Mouse (Mus musculus) lung, embryonic 14.5 days (tissue): ENCODE results near the gene Sh3bp5. TPM values are rescaled to one million over a fixed set of nuclear protein-coding genes. Genes with fewer than 3 reads are reported as not detected.

ENCODE experiments used
- ATAC-seq: fragments of 200-750 bp; cut with Nextera tagmentation; 2 replicates; pipeline ENCODE4 v1.8.0; 2017; ENCODE audit warnings: mild to moderate bottlenecking, moderate TSS enrichment, moderate library complexity; ENCODE audit not compliant: insufficient read depth
- DNase-seq: peaks from one replicate; pipeline ENCODE4 v3.0.0-alpha.2; 2015
- H3K27ac ChIP-seq: fragments of 300-500 bp; sonication (generic); 2 replicates; pipeline ENCODE4 v1.5.1; 2014; ENCODE audit warnings: low read depth, mild to moderate bottlenecking, moderate library complexity
- H3K27me3 ChIP-seq: fragments of 300-500 bp; sonication (generic); 2 replicates; pipeline ENCODE4 v1.6.1; 2014; ENCODE audit warnings: low read length, control low read depth; ENCODE audit not compliant: insufficient read depth
- H3K36me3 ChIP-seq: fragments of 300-500 bp; sonication (generic); 2 replicates; pipeline ENCODE4 v1.6.1; 2014; ENCODE audit warnings: control low read depth; ENCODE audit not compliant: insufficient read depth
- H3K4me1 ChIP-seq: fragments of 300-500 bp; sonication (generic); 2 replicates; pipeline ENCODE4 v1.6.1; 2014; ENCODE audit warnings: antibody characterized with exemption, control low read depth; ENCODE audit not compliant: insufficient read depth
- H3K4me2 ChIP-seq: fragments of 300-500 bp; sonication (generic); 2 replicates; pipeline ENCODE4 v1.6.1; 2014; ENCODE audit warnings: mild to moderate bottlenecking
- H3K4me3 ChIP-seq: fragments of 300-500 bp; sonication (generic); 2 replicates; pipeline ENCODE4 v1.5.1; 2014; ENCODE audit warnings: low read depth, low read length
- H3K9ac ChIP-seq: fragments of 300-500 bp; sonication (generic); 2 replicates; pipeline ENCODE4 v1.6.1; 2014
- H3K9me3 ChIP-seq: fragments of 300-500 bp; sonication (generic); 2 replicates; pipeline ENCODE4 v1.6.1; 2016; ENCODE audit warnings: low read depth, low read length, control low read depth
- CTCF ChIP-seq: IDR thresholded peaks from 2 replicates; pipeline ENCODE4 v1.5.1; 2016; ENCODE audit warnings: antibody characterized with exemption, low read depth
- WGBS: fragments of 180-500 bp; shearing (Covaris S2); extraction: QIAGEN DNeasy Blood & Tissue Kit; methylation state at CpG from one replicate; pipeline ENCODE4 v1.1.7; 2014; 5-methylcytosine and 5-hydroxymethylcytosine counted together
- polyA plus RNA-seq: library from polyadenylated mRNA; unstranded; fragments of >200 nt; fragmentation: Nextera tagmentation; extraction: Ambion mirVana; gene quantifications from 2 replicates; pipeline ENCODE4 v1.2.1, GENCODE M21; 2014

Gene Sh3bp5
- polyA plus RNA-seq, 1 experiment from 2014 or later, result 14.8 TPM

- peak; percentile 64 for ATAC-seq
- H3K27ac ChIP-seq, result peak overlapping the region; percentile 46; the same call in 1 of the 2 replicates
- H3K36me3 ChIP-seq, result 0 out of 2 replicates have a peak, but pooled peaks cover 3% of the 10 kb centered on the region
- no peaks in the 10 kb centered on the region for H3K9me3 ChIP-seq
- H3K27me3 ChIP-seq, result no peaks in the 10 kb centered on the region
- H3K4me3 ChIP-seq, result no peak overlapping the region
- peak; percentile 94 for TF ChIP-seq CTCF
- DNase-seq, result peak; percentile 95
- WGBS, result 38% methylated on average over 13 of the region's 13 CpGs
- no peak overlapping the region for H3K9ac ChIP-seq
- H3K4me1 ChIP-seq, result 0 out of 2 replicates have a peak, but pooled peaks cover 4% of the 10 kb centered on the region
- no peak overlapping the region for H3K4me2 ChIP-seq
These were observed 49.7 kb downstream of the Sh3bp5 start for GRCm38 (mm10) chr14:31385977-31386697.

- H3K9me3 ChIP-seq, result no peaks in the 10 kb centered on the region
- H3K4me3 ChIP-seq, result no peak overlapping the region
- no peak for ATAC-seq
- H3K4me2 ChIP-seq, result no peak overlapping the region
- no peak overlapping the region for H3K9ac ChIP-seq
- no peak for TF ChIP-seq CTCF
- H3K4me1 ChIP-seq, result 0 out of 2 replicates have a peak, but pooled peaks cover 4% of the 10 kb centered on the region
- 0 out of 2 replicates have a peak overlapping the region, but pooled peaks have one; percentile 16 for H3K27ac ChIP-seq
- no peaks in the 10 kb centered on the region for H3K27me3 ChIP-seq
- 0 out of 2 replicates have a peak, but pooled peaks cover 3% of the 10 kb centered on the region for H3K36me3 ChIP-seq
- 91% methylated on average over 5 of the region's 5 CpGs for WGBS
- DNase-seq, result no peak
These were observed 50.5 kb downstream of the Sh3bp5 start for GRCm38 (mm10) chr14:31385406-31385805.

- TF ChIP-seq CTCF, result no peak
- WGBS, result 47% methylated on average over 13 of the region's 13 CpGs
- Histone ChIP-seq H3K4me3 (no peak overlapping the region), H3K9ac (no peak overlapping the region), H3K4me2 (no peak overlapping the region), H3K27ac (0 out of 2 replicates have a peak overlapping the region, but pooled peaks have one; percentile 16), H3K9me3 (no peaks in the 10 kb centered on the region), H3K36me3 (0 out of 2 replicates have a peak, but pooled peaks cover 3% of the 10 kb centered on the region), H3K4me1 (0 out of 2 replicates have a peak, but pooled peaks cover 4% of the 10 kb centered on the region), H3K27me3 (no peaks in the 10 kb centered on the region)
- ATAC-seq, result no peak
- DNase-seq, result peak; percentile 60
These were observed 51.2 kb downstream of the Sh3bp5 start for GRCm38 (mm10) chr14:31384366-31385323.

- 77% methylated on average over 11 of the region's 11 CpGs for WGBS
- H3K4me3 ChIP-seq, result no peak overlapping the region
These were observed 52.3 kb downstream of the Sh3bp5 start for GRCm38 (mm10) chr14:31383470-31384050.

GRCm38 (mm10) chr14:31382276-31382675 lies 53.6 kb downstream of the Sh3bp5 start:
- H3K36me3 ChIP-seq, result peaks cover 20% of the 10 kb centered on the region
- H3K4me2 ChIP-seq, result no peak overlapping the region
- no peak overlapping the region for H3K9ac ChIP-seq
- no peak for TF ChIP-seq CTCF
- no peak overlapping the region for H3K4me3 ChIP-seq
- no peaks in the 10 kb centered on the region for H3K9me3 ChIP-seq
- 0 out of 2 replicates have a peak, but pooled peaks cover 4% of the 10 kb centered on the region for H3K4me1 ChIP-seq
- no peak overlapping the region for H3K27ac ChIP-seq
- no peaks in the 10 kb centered on the region for H3K27me3 ChIP-seq
- no peak for ATAC-seq
- 77% methylated on average over 8 of the region's 8 CpGs for WGBS
- no peak for DNase-seq

More at GRCm38 (mm10) chr14:31383470-31384050, 52.3 kb downstream of the Sh3bp5 start:
- H3K36me3 ChIP-seq, result peaks cover 7% of the 10 kb centered on the region; the same call in 1 of the 2 replicates
- no peak overlapping the region for H3K4me2 ChIP-seq
- H3K27me3 ChIP-seq, result no peaks in the 10 kb centered on the region
- 0 out of 2 replicates have a peak, but pooled peaks cover 4% of the 10 kb centered on the region for H3K4me1 ChIP-seq
- H3K9ac ChIP-seq, result no peak overlapping the region
- H3K9me3 ChIP-seq, result no peaks in the 10 kb centered on the region
- no peak overlapping the region for H3K27ac ChIP-seq
- no peak for TF ChIP-seq CTCF
- ATAC-seq, result no peak
- no peak for DNase-seq

GRCm38 (mm10) chr14:31376331-31376730 lies 59.5 kb downstream of the Sh3bp5 start:
- no peak for TF ChIP-seq CTCF
- H3K9ac ChIP-seq, result no peak overlapping the region
- no peaks in the 10 kb centered on the region for H3K27me3 ChIP-seq
- H3K36me3 ChIP-seq, result peaks cover 74% of the 10 kb centered on the region
- 74% methylated on average over 3 of the region's 3 CpGs for WGBS
- no peaks in the 10 kb centered on the region for H3K4me1 ChIP-seq
- no peaks in the 10 kb centered on the region for H3K9me3 ChIP-seq
- DNase-seq, result no peak
- no peak overlapping the region for H3K27ac ChIP-seq
- ATAC-seq, result no peak
- H3K4me2 ChIP-seq, result no peak overlapping the region
- H3K4me3 ChIP-seq, result no peak overlapping the region
